Mouse (Mus musculus) bone marrow, adult 2 months (tissue): Measurements from ENCODE around the gene Mprip.

Source experiments
- CTCF ChIP-seq: fragments of 200-500 bp; IDR thresholded peaks from 2 replicates; pipeline ENCODE4 v1.5.1; 2011; ENCODE audit warnings: low read length, control low read depth; ENCODE audit not compliant: control insufficient read depth, insufficient read depth
- POLR2A ChIP-seq: fragments of 200-500 bp; IDR thresholded peaks from 2 replicates; pipeline ENCODE4 v1.6.1; 2011; ENCODE audit warnings: low read depth, mild to moderate bottlenecking, control low read depth, low read length, borderline replicate concordance; ENCODE audit not compliant: control insufficient read depth

GRCm38 (mm10) chr11:59805656-59806055 lies 144.6 kb downstream of the Mprip start:
- no peak for TF ChIP-seq POLR2A
- no peak for TF ChIP-seq CTCF
